Mouse (Mus musculus) embryonic facial prominence, embryonic 15.5 days (tissue): Measurements from ENCODE around the gene Zic4. TPM values are rescaled to one million over a fixed set of nuclear protein-coding genes. Genes with fewer than 3 reads are reported as not detected.
A peak's percentile ranks its signal among the peaks of the same experiment; 100 is the strongest.

Source experiments
- ATAC-seq: fragments of 200-750 bp; cut with Nextera tagmentation; 2 replicates; pipeline ENCODE4 v1.8.0; 2017; ENCODE audit warnings: low read depth, moderate TSS enrichment; ENCODE audit not compliant: insufficient number of reproducible peaks, low FRiP score, low TSS enrichment
- H3K27ac ChIP-seq: fragments of 300-500 bp; sonication (generic); replicated peaks from 2 replicates; pipeline ENCODE4 v1.5.1; 2015; ENCODE audit warnings: mild to moderate bottlenecking, inconsistent platforms
- H3K27me3 ChIP-seq: fragments of 300-500 bp; sonication (generic); 2 replicates; pipeline ENCODE4 v1.6.1; 2015; ENCODE audit warnings: inconsistent platforms
- H3K36me3 ChIP-seq: fragments of 300-500 bp; sonication (generic); 2 replicates; pipeline ENCODE4 v1.6.1; 2015; ENCODE audit warnings: mild to moderate bottlenecking, inconsistent platforms
- H3K4me1 ChIP-seq: fragments of 300-500 bp; sonication (generic); 2 replicates; pipeline ENCODE4 v1.6.1; 2015; ENCODE audit warnings: inconsistent platforms
- H3K4me2 ChIP-seq: fragments of 300-500 bp; sonication (generic); replicated peaks from 2 replicates; pipeline ENCODE4 v1.6.1; 2015; ENCODE audit warnings: mild to moderate bottlenecking, inconsistent platforms
- H3K4me3 ChIP-seq: fragments of 300-500 bp; sonication (generic); replicated peaks from 2 replicates; pipeline ENCODE4 v1.5.1; 2015; ENCODE audit warnings: mild to moderate bottlenecking, inconsistent platforms
- H3K9ac ChIP-seq: fragments of 300-500 bp; sonication (generic); 2 replicates; pipeline ENCODE4 v1.6.1; 2015; ENCODE audit warnings: inconsistent platforms
- H3K9me3 ChIP-seq: fragments of 300-500 bp; sonication (generic); replicated peaks from 2 replicates; pipeline ENCODE4 v1.6.1; 2016; ENCODE audit warnings: inconsistent platforms
- WGBS: fragments of 180-500 bp; shearing (Covaris S2); methylation state at CpG from one replicate; pipeline ENCODE4 v1.1.7; 2015; 5-methylcytosine and 5-hydroxymethylcytosine counted together
- polyA plus RNA-seq: library from polyadenylated mRNA; unstranded; fragments of >200 nt; fragmentation: Nextera tagmentation; extraction: Ambion mirVana; gene quantifications from 2 replicates; pipeline ENCODE4 v1.2.1, GENCODE M21; 2015

Gene Zic4
- polyA plus RNA-seq, 1 experiment from 2014 or later, result 1.5 TPM

- Histone ChIP-seq H3K36me3 (no peaks in the 10 kb centered on the region), H3K4me2 (no peak overlapping the region), H3K9ac (no peak overlapping the region), H3K4me3 (no peak overlapping the region), H3K9me3 (no peaks in the 10 kb centered on the region), H3K27me3 (peaks cover 94% of the 10 kb centered on the region), H3K27ac (no peak overlapping the region), H3K4me1 (no peaks in the 10 kb centered on the region)
- ATAC-seq, result no peak
- 16% methylated on average over 4 of the region's 4 CpGs for WGBS
Observed at GRCm38 (mm10) chr9:91371608-91372007, 9.4 kb downstream of the Zic4 start.

- H3K27me3 ChIP-seq, result peaks cover 95% of the 10 kb centered on the region
- no peak overlapping the region for H3K4me2 ChIP-seq
- H3K4me1 ChIP-seq, result no peaks in the 10 kb centered on the region
- no peak for ATAC-seq
- no peak overlapping the region for H3K27ac ChIP-seq
- H3K9ac ChIP-seq, result no peak overlapping the region
- H3K4me3 ChIP-seq, result no peak overlapping the region
- H3K36me3 ChIP-seq, result no peaks in the 10 kb centered on the region
- no peaks in the 10 kb centered on the region for H3K9me3 ChIP-seq
- 28% methylated on average over 3 of the region's 3 CpGs for WGBS
Observed at GRCm38 (mm10) chr9:91373811-91374575, 11.8 kb downstream of the Zic4 start.

- no peak overlapping the region for H3K27ac ChIP-seq
- H3K36me3 ChIP-seq, result no peaks in the 10 kb centered on the region
- no peaks in the 10 kb centered on the region for H3K9me3 ChIP-seq
- H3K4me3 ChIP-seq, result no peak overlapping the region
- no peak overlapping the region for H3K9ac ChIP-seq
- H3K4me2 ChIP-seq, result no peak overlapping the region
- no peaks in the 10 kb centered on the region for H3K4me1 ChIP-seq
- H3K27me3 ChIP-seq, result peaks cover 95% of the 10 kb centered on the region
- ATAC-seq, result no peak
- 7% methylated on average over 4 of the region's 4 CpGs for WGBS
Observed at GRCm38 (mm10) chr9:91374665-91375064, 12.5 kb downstream of the Zic4 start.

- WGBS, result 3% methylated on average over 14 of the region's 14 CpGs
- Histone ChIP-seq H3K27ac (no peak overlapping the region), H3K4me1 (peaks cover 8% of the 10 kb centered on the region), H3K36me3 (no peaks in the 10 kb centered on the region), H3K27me3 (peaks cover 93% of the 10 kb centered on the region), H3K4me2 (no peak overlapping the region), H3K9me3 (no peaks in the 10 kb centered on the region), H3K9ac (no peak overlapping the region), H3K4me3 (no peak overlapping the region)
- ATAC-seq, result no peak
Observed at GRCm38 (mm10) chr9:91377036-91377872, 15.0 kb downstream of the Zic4 start.

- Histone ChIP-seq H3K9me3 (no peaks in the 10 kb centered on the region), H3K9ac (no peak overlapping the region), H3K4me1 (peaks cover 8% of the 10 kb centered on the region), H3K4me2 (no peak overlapping the region), H3K36me3 (no peaks in the 10 kb centered on the region), H3K4me3 (no peak overlapping the region), H3K27ac (no peak overlapping the region), H3K27me3 (peaks cover 93% of the 10 kb centered on the region)
- ATAC-seq, result no peak
- WGBS, result 2% methylated on average over 16 of the region's 16 CpGs
Observed at GRCm38 (mm10) chr9:91377873-91378150, 15.6 kb downstream of the Zic4 start.

- H3K27me3 ChIP-seq, result peaks cover 97% of the 10 kb centered on the region
- under 1% methylated on average over 48 of the region's 48 CpGs for WGBS
- H3K27ac ChIP-seq, result no peak overlapping the region
- ATAC-seq, result no peak
- H3K4me1 ChIP-seq, result peaks cover 8% of the 10 kb centered on the region
- H3K9me3 ChIP-seq, result no peaks in the 10 kb centered on the region
- peak overlapping the region; percentile 11; the same call in 1 of the 2 replicates for H3K4me3 ChIP-seq
- H3K4me2 ChIP-seq, result peak overlapping the region; percentile 21; the same call in 1 of the 2 replicates
- no peak overlapping the region for H3K9ac ChIP-seq
- H3K36me3 ChIP-seq, result no peaks in the 10 kb centered on the region
Observed at GRCm38 (mm10) chr9:91378411-91379299, 16.4 kb downstream of the Zic4 start.

GRCm38 (mm10) chr9:91379300-91379635 lies 17.1 kb downstream of the Zic4 start:
- Histone ChIP-seq H3K4me2 (no peak overlapping the region), H3K27ac (no peak overlapping the region), H3K4me3 (no peak overlapping the region), H3K36me3 (no peaks in the 10 kb centered on the region), H3K9me3 (no peaks in the 10 kb centered on the region), H3K27me3 (peaks cover 97% of the 10 kb centered on the region), H3K9ac (no peak overlapping the region), H3K4me1 (peaks cover 8% of the 10 kb centered on the region)
- WGBS, result 4% methylated on average over 8 of the region's 8 CpGs
- ATAC-seq, result no peak

GRCm38 (mm10) chr9:91379781-91380457 lies 17.7 kb downstream of the Zic4 start:
- H3K4me3 ChIP-seq, result no peak overlapping the region
- ATAC-seq, result no peak
- H3K36me3 ChIP-seq, result no peaks in the 10 kb centered on the region
- no peak overlapping the region for H3K27ac ChIP-seq
- no peak overlapping the region for H3K4me2 ChIP-seq
- WGBS, result 1% methylated on average over 10 of the region's 10 CpGs
- peaks cover 8% of the 10 kb centered on the region for H3K4me1 ChIP-seq
- no peak overlapping the region for H3K9ac ChIP-seq
- no peaks in the 10 kb centered on the region for H3K9me3 ChIP-seq
- H3K27me3 ChIP-seq, result peaks cover 97% of the 10 kb centered on the region

GRCm38 (mm10) chr9:91380458-91380914 lies 18.3 kb downstream of the Zic4 start:
- no peak overlapping the region for H3K4me2 ChIP-seq

GRCm38 (mm10) chr9:91381284-91382110 lies 19.3 kb downstream of the Zic4 start:
- Histone ChIP-seq H3K9ac (no peak overlapping the region; the same call in 1 of the 2 replicates), H3K9me3 (no peaks in the 10 kb centered on the region), H3K27ac (no peak overlapping the region), H3K4me1 (peaks cover 8% of the 10 kb centered on the region), H3K36me3 (no peaks in the 10 kb centered on the region), H3K4me2 (peak overlapping the region; percentile 85), H3K27me3 (peaks cover 97% of the 10 kb centered on the region), H3K4me3 (peak overlapping the region; percentile 51)
- ATAC-seq, result peak; percentile 49; the same call in 1 of the 2 replicates
- under 1% methylated on average over 53 of the region's 76 CpGs for WGBS

More at GRCm38 (mm10) chr9:91380458-91380914, 18.3 kb downstream of the Zic4 start:
- no peak for ATAC-seq
- no peak overlapping the region for H3K9ac ChIP-seq
- peaks cover 97% of the 10 kb centered on the region for H3K27me3 ChIP-seq
- no peaks in the 10 kb centered on the region for H3K9me3 ChIP-seq
- 1% methylated on average over 9 of the region's 9 CpGs for WGBS
- no peaks in the 10 kb centered on the region for H3K36me3 ChIP-seq
- no peak overlapping the region for H3K27ac ChIP-seq
- 0 out of 2 replicates have a peak overlapping the region, but pooled peaks have one; percentile 3 for H3K4me3 ChIP-seq
- peaks cover 8% of the 10 kb centered on the region for H3K4me1 ChIP-seq
